Mouse (Mus musculus) neutrophil, adult 59 days (primary cell): ENCODE data around the gene Chst3. TPM values are rescaled to one million over a fixed set of nuclear protein-coding genes. Genes with fewer than 3 reads are reported as not detected.

ENCODE experiments used
- total RNA-seq, 2 experiments: library from RNA; stranded (reverse); gene quantifications; 1 replicate in 1 of 2; 2 replicates in 1 of 2; pipeline ENCODE4 v1.2.4; 2023

The Chst3 gene
- total RNA-seq, result 1 to 10 TPM in 1 of 2 experiments, under 1 TPM in 1; 0.98 to 3.7 TPM

DNA sequence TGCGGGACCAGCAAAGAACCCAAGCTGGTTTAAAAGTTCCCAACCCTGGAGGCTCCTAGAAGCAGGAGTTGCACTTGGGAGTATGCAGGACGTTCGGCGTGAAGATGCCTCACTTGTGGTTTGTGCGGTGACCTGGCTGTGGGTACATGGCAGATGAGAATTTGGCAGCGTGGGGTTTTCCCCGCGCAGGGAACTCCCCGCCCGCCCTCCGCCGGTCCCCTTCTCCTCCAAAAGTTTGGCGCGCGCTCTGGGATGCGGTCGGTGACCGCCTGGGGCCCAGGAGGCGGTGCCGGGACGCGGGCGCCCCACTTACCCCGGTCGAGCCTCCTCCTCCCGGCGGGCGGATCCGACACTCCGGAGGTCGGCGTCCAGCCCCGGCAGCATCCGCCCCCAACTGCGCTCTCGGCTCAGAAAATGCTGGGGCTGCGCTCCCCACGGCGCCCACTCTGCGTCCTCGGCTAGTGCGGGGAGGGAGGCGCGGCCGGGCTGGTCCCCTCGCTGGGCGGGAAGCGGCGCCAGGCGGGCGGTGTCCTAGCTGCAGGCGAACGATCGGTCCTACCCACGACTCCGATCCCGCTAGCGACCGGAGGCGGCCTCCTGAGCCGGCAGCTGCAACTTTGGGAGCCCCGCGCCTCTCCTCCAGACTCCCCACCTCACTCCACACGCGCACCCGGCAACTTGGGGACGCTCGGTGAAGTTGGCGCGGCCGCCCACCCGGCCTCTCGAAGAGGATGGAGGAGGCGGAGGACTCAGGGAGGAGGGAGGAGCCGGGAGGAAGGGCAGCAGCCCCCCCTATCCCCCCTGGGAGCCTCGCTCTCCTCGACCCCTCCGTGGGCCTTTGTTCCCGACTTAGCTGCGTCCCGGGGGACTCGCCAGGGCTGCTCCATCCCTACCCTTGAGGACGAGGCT is at the start of gene Chst3:
Gene Chst3, minus strand, starts transcription at position 670 of the 909 bp plus-strand sequence.

Other genes with a start within 250 kb of the Chst3 start
- 10 to 100 TPM in 1 of 2 experiments, 1 to 10 TPM in 1; 9.0 to 11.6 TPM for gene Ascc1, start 216.5 kb downstream of the Chst3 start, total RNA-seq
- gene Anapc16, start 216.1 kb downstream of the Chst3 start, total RNA-seq, result 10 to 100 TPM; 24.3 to 26.5 TPM
- under 1 TPM; 0.26 to 0.33 TPM for gene Spock2, start 113.0 kb downstream of the Chst3 start, total RNA-seq
- 1,000 to 10,000 TPM; 1,584 to 2,210 TPM for gene Psap, start 58.4 kb upstream of the Chst3 start, total RNA-seq
- 100 to 1,000 TPM; 734 to 749 TPM for gene Vsir, start 127.6 kb upstream of the Chst3 start, total RNA-seq
- 1 to 10 TPM; 2.7 to 6.1 TPM for gene Gm17455, start 180.5 kb upstream of the Chst3 start, total RNA-seq